Mouse (Mus musculus) megakaryocyte, embryonic 14.5 days (primary cell): Measurements from ENCODE around the gene Cda.

Experiments
- FLI1 ChIP-seq: IDR thresholded peaks from 2 replicates; pipeline ENCODE4 v1.6.1; 2012; ENCODE audit warnings: low read length, inconsistent platforms, mixed read lengths
- GATA1 ChIP-seq: IDR thresholded peaks from 3 replicates; pipeline ENCODE4 v1.6.1; 2012; ENCODE audit warnings: mixed read lengths, low read length, inconsistent platforms, borderline replicate concordance

GRCm38 (mm10) chr4:138303742-138304141, 64.0 kb downstream of the Cda start:
- TF ChIP-seq FLI1 (no peak), GATA1 (no peak)
